Mouse (Mus musculus) T-helper 1 cell (primary cell): ENCODE measurements around the gene Dysf.

ENCODE experiments used
- in situ Hi-C: fragments of 300-600 bp; cut with MboI, MseI; formaldehyde crosslinking; loops from one replicate; pipeline ENCODE4 v1.15.1; 2025; ENCODE audit warnings: high pct_unique_total_duplicates

Gene Dysf

DNA sequence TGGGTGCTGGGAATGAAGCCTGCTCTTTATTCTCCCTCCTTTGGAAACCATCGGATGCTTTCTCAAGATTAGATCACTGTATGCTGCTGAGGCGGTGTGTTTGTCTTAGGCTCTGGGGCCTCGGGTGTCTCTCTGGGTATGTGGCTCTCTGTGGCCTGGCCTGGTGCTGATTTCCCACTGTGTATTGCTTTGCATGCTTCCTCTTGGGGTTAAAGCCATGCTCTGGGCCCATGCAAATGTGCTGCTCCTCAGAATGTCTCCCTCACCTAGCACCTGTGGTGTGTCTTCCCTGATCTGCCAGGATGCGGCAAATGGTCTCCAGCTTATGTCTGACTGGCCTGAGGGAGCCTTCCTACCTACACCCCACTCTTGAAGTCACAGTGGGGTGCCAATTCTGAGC, 41.8 kb downstream of the Dysf start:
- in situ Hi-C loops: no loop called here

DNA sequence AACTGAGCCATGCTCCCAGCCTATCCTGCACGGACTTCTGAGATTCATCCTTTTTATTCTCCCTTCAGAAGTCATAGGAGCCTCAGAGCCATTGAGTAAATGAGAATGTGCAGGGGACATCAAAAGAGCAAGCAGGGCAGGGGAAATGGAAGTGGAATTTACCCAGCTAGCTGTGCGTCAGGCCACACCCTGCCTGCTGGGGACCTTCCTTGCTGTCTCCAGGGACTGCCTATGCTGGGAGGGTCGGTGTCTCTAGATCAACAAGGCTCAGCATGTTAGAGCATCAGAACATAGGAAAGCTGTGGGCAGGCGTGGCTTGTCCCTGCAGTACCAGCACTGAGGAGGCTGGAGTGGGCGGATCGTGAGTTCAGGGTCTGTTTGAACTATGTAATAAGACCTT, 42.6 kb downstream of the Dysf start:
- in situ Hi-C loops: no loop called here

DNA sequence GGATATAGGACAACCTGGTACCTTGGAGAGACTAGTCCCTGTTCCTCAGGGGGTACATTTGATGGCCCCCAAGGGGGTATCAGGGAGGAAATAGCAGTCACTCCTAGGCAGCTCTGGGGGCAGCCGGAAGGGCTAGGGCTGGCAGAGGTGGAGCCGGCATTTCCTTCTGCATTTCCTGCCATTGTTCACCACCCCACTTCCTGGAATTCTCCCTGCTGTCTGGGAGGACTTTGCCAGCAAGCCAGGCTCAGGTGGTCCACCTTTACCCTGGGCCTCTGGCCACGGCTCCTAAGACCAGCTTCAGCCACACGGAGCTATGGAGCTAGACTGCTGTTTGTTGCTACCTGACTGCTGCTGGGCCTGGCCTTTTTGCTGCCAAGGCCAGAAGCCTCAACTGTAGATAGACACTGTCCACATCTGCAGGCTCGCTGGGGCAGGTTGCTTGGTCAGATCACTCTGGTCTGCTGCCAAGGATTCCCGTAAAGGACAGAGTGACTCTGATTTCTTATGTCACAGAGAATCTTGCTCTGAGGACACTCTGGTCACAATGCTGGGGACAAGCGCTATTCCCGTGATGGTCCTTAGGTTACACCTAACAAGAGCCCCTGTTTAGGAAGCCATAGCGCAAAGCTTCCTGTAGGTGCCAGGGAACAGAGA, 45.6 kb downstream of the Dysf start:
- in situ Hi-C loops: no loop called here

DNA sequence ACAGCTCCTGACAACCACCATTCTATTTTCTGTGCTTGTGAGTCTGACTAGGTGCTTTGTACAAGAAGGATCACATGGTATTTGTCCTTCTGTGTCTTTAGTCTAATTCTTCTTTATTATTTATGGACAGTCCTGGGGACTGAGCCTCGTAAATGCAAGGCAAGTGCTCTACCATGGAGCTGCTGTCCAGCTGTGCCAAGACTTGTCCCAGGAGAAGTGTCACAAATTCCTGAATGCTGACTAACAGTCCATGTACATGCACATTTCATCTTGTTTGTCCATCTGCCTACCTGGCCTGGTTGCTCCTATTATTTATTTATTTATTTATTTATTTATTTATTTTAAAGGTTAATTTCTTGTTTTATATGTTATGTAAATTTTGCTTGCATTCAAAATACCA, 47.2 kb downstream of the Dysf start:
- in situ Hi-C loops: loop anchor here (5.0 kb wide), 2 partner anchors 48 to 178 kb away; partner anchors contain the start of gene Dysf

DNA sequence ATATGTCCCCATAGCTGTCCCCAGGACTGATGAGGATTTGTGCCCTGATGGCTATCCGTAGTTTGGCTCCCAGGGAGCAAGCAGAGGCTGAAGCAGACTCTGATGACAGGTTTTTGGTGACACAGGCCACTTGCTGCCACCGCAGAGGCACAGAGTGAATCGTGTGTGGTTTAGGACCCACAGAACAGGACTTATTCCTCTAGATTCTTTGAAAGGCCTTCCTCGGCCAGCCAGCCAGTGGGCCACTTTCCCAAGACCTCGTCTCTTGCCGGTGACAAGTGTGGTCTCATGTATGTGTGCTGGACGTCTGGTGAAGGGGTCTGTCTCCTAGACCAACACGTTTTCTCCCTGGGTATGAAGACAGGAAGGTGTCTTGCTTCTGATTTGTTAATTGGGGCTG, 48.8 kb downstream of the Dysf start:
- in situ Hi-C loops: loop anchor here (5.0 kb wide), 2 partner anchors 50 to 180 kb away; partner anchors contain the start of gene Dysf

DNA sequence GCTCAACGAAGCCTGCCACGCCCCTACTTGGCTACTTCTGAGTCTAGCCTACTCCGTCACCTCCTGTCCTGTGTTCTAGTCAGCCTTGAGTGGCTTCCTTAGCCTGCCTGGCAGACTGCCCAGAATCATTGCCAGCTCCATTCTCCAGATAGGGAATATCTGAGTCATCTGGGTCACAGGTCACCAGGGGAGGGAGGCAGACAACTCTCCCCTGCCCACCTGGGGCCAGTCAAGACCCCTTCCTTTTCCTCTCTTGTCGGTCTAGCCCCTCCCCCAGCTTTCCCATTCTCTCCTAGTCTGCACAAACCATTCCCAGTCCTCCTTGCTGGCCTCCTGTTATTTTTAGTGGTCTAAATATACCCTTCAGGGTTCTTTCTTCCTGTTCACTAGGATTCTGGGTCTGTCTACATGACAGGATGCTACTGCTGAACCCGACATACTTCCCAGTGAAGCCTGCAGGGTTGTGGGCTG, 50.3 kb downstream of the Dysf start:
- in situ Hi-C loops: loop anchor here (5.0 kb wide), 2 partner anchors 51 to 181 kb away; partner anchors contain the start of gene Dysf

DNA sequence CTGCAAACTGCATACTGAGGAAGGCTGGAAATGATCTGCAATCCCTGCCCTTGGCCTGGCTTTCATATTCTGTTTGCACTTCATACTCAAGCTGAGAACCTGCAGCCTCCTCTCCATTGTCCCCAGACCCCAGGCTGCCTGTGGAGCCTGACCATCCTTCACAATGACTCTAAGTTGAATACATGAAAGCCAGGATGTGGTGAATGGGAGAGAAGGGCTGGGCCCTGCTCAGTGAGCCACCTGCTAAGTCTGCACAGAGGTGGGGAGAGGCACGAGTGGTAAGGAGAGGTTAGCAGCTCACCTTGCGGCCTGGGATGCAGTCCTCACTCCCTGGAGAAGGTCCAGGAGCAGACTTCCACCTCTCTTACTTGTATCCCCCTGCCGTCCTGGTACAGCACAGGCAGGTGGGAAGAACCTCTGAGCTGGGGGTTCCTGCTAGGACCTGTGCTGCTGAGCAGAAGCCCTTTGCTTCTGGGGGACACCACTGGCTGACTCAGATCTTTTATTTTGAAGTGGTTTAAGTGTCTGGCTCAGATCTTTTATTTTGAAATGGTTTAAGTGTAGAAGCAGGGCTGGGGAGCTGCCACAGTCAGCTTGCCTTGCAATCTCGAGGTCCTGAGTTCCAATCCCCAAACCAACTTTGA, 51.5 kb downstream of the Dysf start:
- in situ Hi-C loops: loop anchor here (5.0 kb wide), 2 partner anchors 53 to 183 kb away; partner anchors contain the start of gene Dysf

DNA sequence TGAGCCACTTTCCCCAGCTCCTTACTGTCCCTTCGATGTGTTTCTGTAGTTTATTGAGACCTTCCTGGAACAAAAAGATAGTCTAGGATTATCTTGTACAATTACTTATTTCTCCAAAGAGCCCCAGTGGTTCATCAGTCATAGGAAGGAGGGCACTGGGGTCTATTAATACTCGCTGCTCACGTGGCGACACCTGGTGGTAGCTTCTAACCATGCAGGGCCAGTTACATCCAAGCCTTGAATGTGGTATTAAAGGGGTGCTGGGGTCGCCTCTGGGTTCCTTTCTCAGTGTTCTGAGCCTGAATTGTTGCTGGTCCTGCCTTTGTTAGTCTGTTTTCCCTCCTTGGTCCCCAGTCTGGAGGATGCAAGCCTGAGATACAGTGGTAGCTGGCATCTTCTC, 52.9 kb downstream of the Dysf start:
- in situ Hi-C loops: no loop called here

DNA sequence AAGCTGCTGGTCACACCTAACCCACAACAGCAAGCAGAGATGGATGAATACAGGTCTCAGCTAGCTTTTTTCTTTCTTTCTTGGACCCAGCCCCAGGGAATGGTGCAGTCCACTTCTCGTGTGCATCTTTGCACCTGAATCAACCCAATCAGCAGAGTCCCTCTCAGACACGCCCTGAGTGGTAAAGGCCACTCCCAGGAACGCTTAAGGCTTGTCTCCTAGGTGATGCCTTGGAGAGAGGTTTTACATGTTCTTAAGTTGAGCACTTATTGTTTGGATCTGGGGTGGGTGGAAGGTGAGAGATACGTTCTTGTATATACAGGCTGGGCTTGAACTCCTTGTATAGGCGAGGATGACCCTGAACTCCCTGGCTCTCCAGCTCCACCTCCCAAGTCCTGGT, 54.2 kb downstream of the Dysf start:
- in situ Hi-C loops: no loop called here

DNA sequence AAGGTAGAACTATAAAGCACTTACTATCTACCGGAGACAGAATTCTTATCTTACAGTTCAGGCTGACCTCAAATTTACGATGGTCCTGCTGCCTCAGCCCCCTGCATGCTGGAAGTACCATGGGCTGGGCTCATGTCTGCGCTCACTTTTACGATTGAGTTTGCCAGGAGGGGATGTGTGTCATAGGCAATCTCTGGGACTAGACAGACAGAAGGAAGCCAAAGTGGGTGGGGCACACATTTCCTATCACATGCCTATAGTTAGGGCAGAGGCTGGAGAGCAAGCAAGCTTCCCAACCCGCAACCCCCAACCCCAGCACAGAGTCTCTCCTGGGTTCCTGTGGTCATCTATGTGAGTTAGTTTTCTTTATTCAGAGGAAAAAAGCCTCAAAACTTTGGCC, 59.8 kb downstream of the Dysf start:
- in situ Hi-C loops: no loop called here

DNA sequence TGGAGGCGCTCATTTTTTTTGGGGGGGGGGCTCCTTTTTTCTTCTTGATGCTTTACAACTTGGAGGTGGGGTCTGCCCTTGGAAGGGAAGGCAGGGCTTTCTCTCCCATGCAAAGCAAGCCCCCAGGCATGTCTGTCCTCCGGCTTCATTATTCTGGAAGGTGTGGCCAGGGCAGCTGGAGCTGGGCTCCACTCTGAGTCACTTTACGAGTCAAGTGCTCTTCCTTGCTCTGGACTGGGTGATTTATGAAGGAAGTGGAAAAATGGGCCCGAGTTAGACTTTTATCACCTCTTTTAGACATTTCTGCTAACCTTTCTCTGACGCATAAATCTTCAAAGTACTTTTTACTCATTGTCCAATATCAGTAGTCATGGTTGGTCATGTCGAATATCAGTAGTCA, 61.9 kb downstream of the Dysf start:
- in situ Hi-C loops: no loop called here

DNA sequence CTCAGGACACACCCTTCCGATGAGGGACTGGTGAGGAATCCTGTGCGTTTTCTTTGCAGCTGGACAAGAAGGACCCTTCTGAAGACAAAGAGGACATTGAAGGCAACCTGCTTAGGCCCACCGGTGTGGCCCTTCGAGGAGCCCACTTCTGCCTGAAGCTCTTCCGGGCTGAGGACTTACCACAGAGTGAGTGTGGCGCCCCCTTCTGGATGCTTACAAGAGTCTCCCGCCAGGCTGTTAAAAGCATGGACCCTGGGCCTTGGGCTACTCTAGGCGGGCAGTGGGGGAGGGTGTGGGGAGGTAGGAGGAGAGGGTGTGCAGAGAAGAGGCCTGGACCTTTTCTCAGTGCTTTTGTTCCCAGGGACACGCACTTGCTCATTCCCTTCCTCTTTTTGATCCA, 64.2 kb downstream of the Dysf start:
- in situ Hi-C loops: no loop called here

DNA sequence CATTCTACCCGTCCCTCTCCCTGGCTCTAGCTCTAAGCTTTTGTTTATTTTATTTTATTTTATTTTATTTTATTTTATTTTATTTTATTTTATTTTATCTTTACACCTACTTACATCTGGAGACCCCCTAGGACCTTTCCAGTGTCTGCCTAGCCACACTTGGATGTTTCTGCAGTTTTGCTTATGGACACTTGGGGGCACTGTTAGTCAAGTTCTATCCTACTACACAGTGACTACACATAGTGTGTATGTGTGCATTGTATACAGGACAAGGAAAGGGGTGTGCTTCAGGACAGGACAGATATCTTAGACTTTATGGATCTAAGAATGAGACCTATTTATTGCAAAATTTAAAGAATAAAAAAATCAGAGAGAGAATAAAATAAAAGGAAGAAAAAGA, 69.8 kb downstream of the Dysf start:
- in situ Hi-C loops: no loop called here

DNA sequence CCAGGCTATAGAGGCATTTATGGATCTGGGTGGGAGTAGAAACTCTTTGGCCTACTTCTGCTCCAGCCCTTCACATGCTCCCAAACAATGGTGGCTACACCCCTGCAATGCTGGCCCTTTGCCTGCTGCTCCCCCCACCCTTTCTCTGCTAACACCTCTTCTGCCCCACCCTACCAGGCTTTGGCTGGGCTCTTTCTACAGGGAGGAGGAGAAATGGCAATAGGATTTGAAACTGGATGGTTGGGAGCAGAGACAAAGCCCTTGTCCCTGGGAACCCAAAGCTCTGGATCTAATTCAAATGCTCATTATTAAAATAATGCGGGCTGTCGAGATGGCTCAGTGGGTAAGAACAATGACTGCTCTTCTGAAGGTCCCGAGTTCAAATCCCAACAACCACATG, 72.2 kb downstream of the Dysf start:
- in situ Hi-C loops: no loop called here

DNA sequence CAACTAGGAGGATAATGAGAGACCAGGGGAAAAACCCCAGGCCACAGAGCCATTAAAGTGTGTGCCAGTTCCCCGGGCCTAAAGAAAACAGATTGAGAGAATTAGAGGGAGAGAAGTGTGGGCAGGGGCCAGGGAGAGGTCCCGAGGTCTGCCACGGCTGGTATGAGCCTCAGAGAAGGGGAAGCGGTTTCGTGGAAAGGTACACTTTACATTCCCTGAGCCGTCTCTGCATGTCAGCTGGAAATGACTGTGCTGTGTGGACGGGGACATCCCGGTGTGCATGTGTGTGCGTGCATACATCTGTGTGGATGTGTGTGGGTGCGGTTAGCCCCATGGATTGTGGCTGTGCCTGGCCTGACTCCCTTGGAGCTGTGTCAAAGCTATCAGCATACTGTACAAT, 76.4 kb downstream of the Dysf start:
- in situ Hi-C loops: no loop called here

DNA sequence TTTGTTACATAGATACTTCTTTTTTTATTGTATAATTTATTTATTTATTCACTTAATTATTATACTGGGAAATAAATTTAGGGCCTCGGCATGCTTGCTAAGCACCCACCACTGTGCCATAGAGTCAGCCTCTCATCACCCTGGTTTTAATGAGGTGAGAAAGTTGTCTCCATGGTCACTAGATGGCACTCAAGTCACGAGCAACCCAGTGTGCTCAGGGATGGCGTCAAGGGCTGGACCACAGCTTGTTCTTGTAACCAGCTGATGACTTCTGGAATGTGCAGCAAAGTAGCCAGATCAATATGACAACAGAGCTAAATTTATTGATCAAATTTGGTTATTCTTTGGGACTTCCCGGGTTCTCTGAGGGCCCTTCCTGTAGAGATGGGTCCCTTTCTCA, 85.1 kb downstream of the Dysf start:
- in situ Hi-C loops: no loop called here

DNA sequence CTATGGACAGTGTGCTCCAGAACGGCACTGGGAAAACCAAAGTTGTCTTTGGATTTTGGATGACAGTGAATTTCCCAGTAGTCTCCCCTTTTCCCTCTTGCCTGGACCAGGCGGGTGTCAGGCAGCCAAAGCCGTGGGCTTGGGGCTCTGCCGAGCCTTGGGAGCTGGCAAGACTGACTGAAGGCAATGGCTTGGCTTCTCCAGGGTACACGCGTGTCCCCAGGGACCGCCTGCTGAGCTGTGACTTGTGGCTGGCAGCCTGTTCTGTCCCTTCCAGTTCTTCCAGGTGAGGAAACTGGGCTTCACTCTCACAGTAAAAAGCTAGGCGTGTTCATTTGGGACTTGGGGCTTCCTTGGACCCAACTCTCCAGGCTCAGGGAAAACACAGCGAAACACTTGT, 86.1 kb downstream of the Dysf start:
- in situ Hi-C loops: no loop called here

DNA sequence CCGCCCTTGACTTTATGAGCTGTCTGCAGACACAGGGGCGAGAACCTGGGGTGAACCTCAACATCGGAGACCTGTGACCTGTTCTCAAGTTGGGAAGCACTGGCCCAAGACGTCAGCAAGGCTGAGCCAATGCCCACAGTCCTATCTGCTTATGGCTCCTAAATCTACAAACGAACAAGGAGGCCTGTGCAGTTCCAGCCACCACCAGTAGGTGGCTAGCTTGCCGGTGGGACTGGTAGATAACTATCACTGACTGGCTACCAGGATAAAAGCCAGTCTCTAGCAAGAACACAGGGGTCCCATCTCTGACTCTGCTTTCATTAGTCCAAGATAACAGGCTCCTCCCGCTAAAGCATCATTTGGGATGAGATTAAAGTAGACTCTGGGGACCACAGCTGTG, 86.6 kb downstream of the Dysf start:
- in situ Hi-C loops: loop anchor here (5.0 kb wide), 1 partner anchor 212 kb away; no protein-coding TSS in a partner anchor

DNA sequence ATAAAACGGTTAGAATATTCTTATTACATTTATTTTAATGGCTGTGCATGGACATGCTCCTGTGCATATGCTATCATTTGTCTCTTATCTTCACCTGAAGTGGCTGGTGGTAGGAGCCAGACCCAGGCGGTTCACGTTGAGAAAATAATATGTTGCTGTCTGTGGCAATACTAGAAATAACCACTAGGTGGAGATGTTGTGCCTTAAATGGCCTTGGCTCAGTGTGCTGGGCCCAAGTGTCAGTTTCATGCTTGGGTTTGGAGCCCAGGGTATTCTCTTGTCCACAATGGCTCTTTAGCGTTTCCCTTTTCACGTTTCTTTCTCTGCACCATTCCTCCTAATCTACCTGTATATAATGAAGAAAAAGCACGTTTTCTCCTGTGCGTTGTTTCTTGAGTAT, 87.5 kb downstream of the Dysf start:
- in situ Hi-C loops: loop anchor here (5.0 kb wide), 1 partner anchor 211 kb away; no protein-coding TSS in a partner anchor

DNA sequence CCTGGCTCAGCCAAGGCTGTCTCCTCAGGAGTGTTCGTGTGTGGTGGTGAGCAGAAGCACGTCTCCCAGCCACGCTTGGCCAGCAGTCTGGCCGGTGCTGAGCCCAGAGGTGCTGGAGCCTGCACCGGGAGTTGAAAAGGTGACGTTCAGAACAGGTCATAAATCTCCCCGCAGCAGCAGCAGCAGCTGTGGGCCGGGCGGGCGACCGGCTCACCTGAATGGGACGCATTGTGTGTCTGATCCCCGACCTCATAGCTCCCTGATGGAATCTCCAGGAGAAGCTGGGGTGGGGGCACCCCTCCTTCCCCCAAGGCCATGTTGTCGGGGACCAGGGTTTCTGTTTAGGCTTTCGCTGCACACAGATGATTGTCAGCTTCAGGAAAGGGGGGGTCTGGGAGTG, 93.6 kb downstream of the Dysf start:
- in situ Hi-C loops: no loop called here

DNA sequence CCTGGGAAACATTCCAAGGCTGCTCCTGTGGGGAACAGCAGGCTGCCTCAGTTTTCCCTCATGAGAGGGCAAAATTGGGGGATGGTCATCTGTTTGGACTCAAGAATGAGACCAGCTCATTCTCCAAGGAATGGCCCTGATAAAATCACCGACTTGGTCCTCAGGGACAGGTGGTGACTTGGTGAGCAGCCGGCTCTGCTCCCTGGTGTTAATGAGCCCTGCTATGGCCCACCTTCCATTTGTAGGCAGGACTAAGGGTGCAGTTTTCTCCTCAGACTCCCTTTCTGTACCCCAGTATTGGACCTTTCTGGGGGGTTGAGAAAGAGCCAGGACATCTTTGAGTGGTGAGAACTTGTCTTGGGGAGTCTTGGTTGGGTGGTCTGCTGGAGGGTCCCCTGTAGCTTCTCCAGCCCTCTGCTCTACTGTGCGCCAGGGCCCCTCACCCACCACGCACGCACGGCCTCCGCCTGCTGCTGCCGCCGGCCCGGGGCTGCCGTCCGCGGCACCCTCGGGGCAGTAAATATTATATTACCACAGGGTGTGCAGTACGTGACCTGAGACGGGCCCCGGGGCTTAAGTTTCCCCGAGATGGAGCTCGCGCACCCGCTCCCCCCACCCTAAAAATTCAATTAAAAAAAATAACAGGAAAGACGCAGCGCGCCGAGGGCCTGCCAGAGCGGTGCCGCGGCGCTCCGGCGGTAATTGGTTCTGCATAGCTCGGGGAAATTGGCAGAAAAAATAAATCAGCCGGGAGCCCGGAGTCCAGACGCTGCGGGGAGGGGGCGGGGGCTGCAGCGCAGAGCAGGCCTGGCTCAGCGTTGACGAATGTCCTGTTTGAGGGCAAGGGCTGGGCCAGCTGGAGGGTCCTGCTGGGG, 97.0 kb downstream of the Dysf start:
- in situ Hi-C loops: loop anchor here (5.0 kb wide), 1 partner anchor 907 kb away; no protein-coding TSS in a partner anchor

DNA sequence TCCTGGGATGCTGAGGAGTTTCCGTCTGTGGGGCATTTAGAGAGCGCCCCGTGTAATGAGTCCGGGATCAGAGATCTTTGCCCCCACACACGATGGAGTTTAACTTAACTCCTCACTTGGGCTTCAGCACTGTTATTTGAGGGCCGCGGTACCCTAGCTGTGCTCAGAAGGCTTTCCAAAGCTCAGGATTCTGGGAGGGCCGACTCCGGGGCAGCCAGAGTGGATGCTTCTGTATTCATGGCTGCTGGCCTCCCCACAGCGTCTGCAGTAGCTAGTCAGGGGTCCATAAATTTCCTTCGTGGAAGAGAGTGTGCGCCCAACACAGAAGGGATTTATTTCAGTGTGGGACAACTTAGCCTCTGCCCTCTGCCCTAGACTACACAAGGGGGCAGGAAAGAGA, 97.7 kb downstream of the Dysf start:
- in situ Hi-C loops: loop anchor here (5.0 kb wide), 1 partner anchor 906 kb away; no protein-coding TSS in a partner anchor
